Mouse (Mus musculus) limb, embryonic 10.5 days (tissue): ENCODE results near the gene Gpx2. TPM values are rescaled to one million over a fixed set of nuclear protein-coding genes. Genes with fewer than 3 reads are reported as not detected.

Experiments
- DNase-seq: peaks from one replicate; pipeline ENCODE4 v3.0.0-alpha.2; 2017; ENCODE audit warnings: low spot score
- H3K27ac ChIP-seq: fragments of 300-500 bp; sonication (generic); 2 replicates; pipeline ENCODE4 v1.5.1; 2016; ENCODE audit warnings: mild to moderate bottlenecking
- H3K27me3 ChIP-seq: fragments of 300-500 bp; sonication (generic); 2 replicates; pipeline ENCODE4 v1.6.1; 2016; ENCODE audit warnings: low read depth, mild to moderate bottlenecking; ENCODE audit not compliant: poor library complexity, severe bottlenecking
- H3K36me3 ChIP-seq: fragments of 300-500 bp; sonication (generic); 2 replicates; pipeline ENCODE4 v1.6.1; 2016; ENCODE audit warnings: mild to moderate bottlenecking, moderate library complexity
- H3K4me1 ChIP-seq: fragments of 300-500 bp; sonication (generic); 2 replicates; pipeline ENCODE4 v1.6.1; 2016
- H3K4me3 ChIP-seq: fragments of 300-500 bp; sonication (generic); 2 replicates; pipeline ENCODE4 v1.5.1; 2016; ENCODE audit warnings: mild to moderate bottlenecking, moderate library complexity
- H3K9me3 ChIP-seq: fragments of 300-500 bp; sonication (generic); replicated peaks from 2 replicates; pipeline ENCODE4 v1.6.1; 2016; ENCODE audit warnings: mild to moderate bottlenecking
- WGBS: fragments of 180-500 bp; shearing (Covaris S2); methylation state at CpG from one replicate; pipeline ENCODE4 v1.1.7; 2016; 5-methylcytosine and 5-hydroxymethylcytosine counted together
- polyA plus RNA-seq: library from polyadenylated mRNA; unstranded; fragments of >200 nt; fragmentation: Nextera tagmentation; extraction: Ambion mirVana; gene quantifications from 2 replicates; pipeline ENCODE4 v1.2.1, GENCODE M21; 2016

Gene Gpx2
- polyA plus RNA-seq, 1 experiment from 2014 or later = 6.4 TPM

GRCm38 (mm10) chr12:76818908-76819307 lies 23.6 kb upstream of the Gpx2 start:
- Histone ChIP-seq H3K4me3 (no peak overlapping the region), H3K36me3 (no peaks in the 10 kb centered on the region), H3K27ac (no peak overlapping the region), H3K4me1 (peaks cover 26% of the 10 kb centered on the region), H3K9me3 (no peaks in the 10 kb centered on the region), H3K27me3 (peaks cover 50% of the 10 kb centered on the region)
- 82% methylated on average over 9 of the region's 9 CpGs for WGBS
- DNase-seq = no peak

DNA sequence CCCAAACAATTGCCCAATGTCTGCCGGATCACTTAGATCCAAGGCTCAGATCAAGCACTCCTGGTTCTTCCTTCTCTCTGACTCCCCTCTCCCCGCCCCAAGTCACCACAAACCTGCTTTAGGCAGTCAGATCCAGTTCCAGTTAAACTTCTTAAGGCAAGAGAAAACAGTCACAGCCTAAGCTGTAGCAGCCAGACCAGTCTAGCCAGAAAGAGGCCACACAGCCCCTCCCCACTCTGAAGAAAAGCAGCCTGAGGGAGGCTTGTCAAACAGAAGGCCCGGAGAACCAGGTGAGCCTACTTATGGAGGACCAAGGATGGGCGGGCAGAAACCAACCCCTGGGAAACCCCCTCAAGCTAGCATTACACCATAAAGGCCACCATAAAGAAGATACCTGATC lies 22.8 kb upstream of the Gpx2 start:
- Histone ChIP-seq H3K27me3 (peaks cover 42% of the 10 kb centered on the region), H3K36me3 (no peaks in the 10 kb centered on the region), H3K27ac (0 out of 2 replicates have a peak overlapping the region, but pooled peaks have one; percentile 6), H3K4me1 (peaks cover 22% of the 10 kb centered on the region), H3K9me3 (no peaks in the 10 kb centered on the region), H3K4me3 (no peak overlapping the region)
- no peak for DNase-seq
- WGBS = 75% methylated on average over 4 of the region's 4 CpGs

GRCm38 (mm10) chr12:76817176-76817575 lies 21.8 kb upstream of the Gpx2 start:
- WGBS = 41% methylated on average over 4 of the region's 4 CpGs

GRCm38 (mm10) chr12:76816720-76817119 lies 21.4 kb upstream of the Gpx2 start:
- H3K36me3 ChIP-seq = no peaks in the 10 kb centered on the region
- H3K4me3 ChIP-seq = no peak overlapping the region
- 34% methylated on average over 4 of the region's 4 CpGs for WGBS
- DNase-seq = no peak
- peaks cover 14% of the 10 kb centered on the region for H3K4me1 ChIP-seq
- H3K27ac ChIP-seq = no peak overlapping the region
- peaks cover 29% of the 10 kb centered on the region for H3K27me3 ChIP-seq
- no peaks in the 10 kb centered on the region for H3K9me3 ChIP-seq

More at GRCm38 (mm10) chr12:76817176-76817575, 21.8 kb upstream of the Gpx2 start:
- Histone ChIP-seq H3K27me3 (peaks cover 33% of the 10 kb centered on the region), H3K4me1 (peaks cover 18% of the 10 kb centered on the region), H3K27ac (no peak overlapping the region), H3K4me3 (no peak overlapping the region), H3K9me3 (no peaks in the 10 kb centered on the region), H3K36me3 (no peaks in the 10 kb centered on the region)
- DNase-seq = no peak

DNA sequence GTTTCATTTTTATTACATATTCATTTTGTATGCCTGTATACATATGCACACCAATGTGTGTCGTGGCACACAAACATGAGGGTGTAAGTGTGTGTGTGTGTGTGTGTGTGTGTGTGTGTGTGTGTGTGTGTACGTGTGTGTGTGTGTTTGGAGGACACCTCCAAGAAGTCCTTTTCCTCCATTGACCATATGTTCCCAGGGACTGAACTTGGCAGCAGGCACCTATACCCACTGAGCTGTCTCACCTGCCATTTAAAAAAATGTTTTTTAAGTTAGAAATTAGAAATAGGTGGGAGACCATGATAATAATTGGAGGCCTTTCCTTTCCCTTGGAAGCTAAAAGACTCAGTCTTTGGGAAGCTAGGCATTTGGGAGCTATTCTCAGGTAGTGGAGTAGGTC lies 18.8 kb upstream of the Gpx2 start:
- peaks cover 3% of the 10 kb centered on the region; the same call in 1 of the 2 replicates for H3K27me3 ChIP-seq
- no peak overlapping the region for H3K4me3 ChIP-seq
- H3K4me1 ChIP-seq = peaks cover 4% of the 10 kb centered on the region; the same call in 1 of the 2 replicates
- H3K36me3 ChIP-seq = no peaks in the 10 kb centered on the region
- no peaks in the 10 kb centered on the region for H3K9me3 ChIP-seq
- DNase-seq = no peak
- WGBS = 80% methylated on average over 2 of the region's 2 CpGs
- H3K27ac ChIP-seq = no peak overlapping the region

DNA sequence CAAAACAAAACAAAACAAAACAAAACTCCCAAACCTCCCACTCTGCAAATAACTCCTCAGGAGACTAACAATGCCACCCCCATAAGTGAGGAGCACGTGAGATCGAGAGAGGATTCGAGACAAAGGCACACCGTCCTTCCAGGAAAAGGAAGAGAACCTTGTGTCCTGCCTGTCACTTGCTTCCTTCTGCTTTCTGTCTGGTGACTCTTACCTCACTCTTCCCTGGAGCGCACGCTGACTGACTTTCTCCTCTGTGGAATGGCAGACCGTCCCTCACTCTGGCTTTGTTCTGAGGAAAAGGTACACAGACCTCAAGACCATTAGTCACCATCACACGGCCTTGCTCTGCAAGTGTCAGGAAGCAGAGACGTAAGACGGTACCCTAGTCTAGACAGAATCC lies 18.2 kb upstream of the Gpx2 start:
- no peak for DNase-seq
- Histone ChIP-seq H3K4me3 (no peak overlapping the region), H3K27me3 (no peaks in the 10 kb centered on the region), H3K4me1 (peaks cover 4% of the 10 kb centered on the region; the same call in 1 of the 2 replicates), H3K27ac (no peak overlapping the region), H3K36me3 (no peaks in the 10 kb centered on the region), H3K9me3 (no peaks in the 10 kb centered on the region)
- WGBS = 68% methylated on average over 10 of the region's 10 CpGs

- 86% methylated on average over 4 of the region's 4 CpGs for WGBS
- Histone ChIP-seq H3K4me3 (no peak overlapping the region), H3K27ac (no peak overlapping the region), H3K27me3 (no peaks in the 10 kb centered on the region), H3K36me3 (no peaks in the 10 kb centered on the region), H3K4me1 (peaks cover 1% of the 10 kb centered on the region; the same call in 1 of the 2 replicates), H3K9me3 (no peaks in the 10 kb centered on the region)
- DNase-seq = no peak
These were observed 15.7 kb upstream of the Gpx2 start for GRCm38 (mm10) chr12:76811006-76811405.

GRCm38 (mm10) chr12:76810491-76810890 lies 15.1 kb upstream of the Gpx2 start:
- 92% methylated on average over 5 of the region's 5 CpGs for WGBS
- H3K36me3 ChIP-seq = no peaks in the 10 kb centered on the region
- DNase-seq = no peak
- H3K27me3 ChIP-seq = no peaks in the 10 kb centered on the region
- no peaks in the 10 kb centered on the region for H3K4me1 ChIP-seq
- H3K27ac ChIP-seq = no peak overlapping the region
- H3K4me3 ChIP-seq = no peak overlapping the region
- H3K9me3 ChIP-seq = no peaks in the 10 kb centered on the region

DNA sequence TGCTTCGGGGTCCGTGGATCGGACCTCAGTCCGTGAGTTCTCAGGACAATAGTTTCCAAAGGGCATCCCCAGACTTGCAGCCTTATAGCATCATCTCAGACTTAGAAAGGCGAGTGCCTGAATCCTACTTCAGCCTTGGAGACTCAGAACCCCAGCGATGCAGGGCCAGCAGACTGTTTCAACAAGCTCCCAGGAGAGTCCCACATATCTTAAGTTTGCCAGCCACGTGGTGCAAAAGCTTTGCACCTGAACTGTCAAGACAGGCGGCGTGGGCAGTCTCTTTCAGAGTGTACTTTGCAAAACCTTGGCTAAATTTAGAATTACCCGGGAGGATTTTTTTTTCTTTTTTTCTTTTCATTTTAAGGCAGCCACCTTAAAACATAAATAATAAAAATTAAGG lies 12.4 kb upstream of the Gpx2 start:
- H3K27ac ChIP-seq = no peak overlapping the region
- H3K36me3 ChIP-seq = no peaks in the 10 kb centered on the region
- 87% methylated on average over 10 of the region's 10 CpGs for WGBS
- no peak overlapping the region for H3K4me3 ChIP-seq
- no peak for DNase-seq
- H3K27me3 ChIP-seq = no peaks in the 10 kb centered on the region
- H3K9me3 ChIP-seq = no peaks in the 10 kb centered on the region
- H3K4me1 ChIP-seq = no peaks in the 10 kb centered on the region

- no peak for DNase-seq
- H3K4me3 ChIP-seq = no peak overlapping the region
- 0 out of 2 replicates have a peak, but pooled peaks cover under 1% of the 10 kb centered on the region for H3K4me1 ChIP-seq
- H3K27me3 ChIP-seq = no peaks in the 10 kb centered on the region
- no peaks in the 10 kb centered on the region for H3K36me3 ChIP-seq
- no peaks in the 10 kb centered on the region for H3K9me3 ChIP-seq
- WGBS = 91% methylated on average over 10 of the region's 10 CpGs
- H3K27ac ChIP-seq = no peak overlapping the region
These were observed 9.9 kb upstream of the Gpx2 start for GRCm38 (mm10) chr12:76805056-76805811.

DNA sequence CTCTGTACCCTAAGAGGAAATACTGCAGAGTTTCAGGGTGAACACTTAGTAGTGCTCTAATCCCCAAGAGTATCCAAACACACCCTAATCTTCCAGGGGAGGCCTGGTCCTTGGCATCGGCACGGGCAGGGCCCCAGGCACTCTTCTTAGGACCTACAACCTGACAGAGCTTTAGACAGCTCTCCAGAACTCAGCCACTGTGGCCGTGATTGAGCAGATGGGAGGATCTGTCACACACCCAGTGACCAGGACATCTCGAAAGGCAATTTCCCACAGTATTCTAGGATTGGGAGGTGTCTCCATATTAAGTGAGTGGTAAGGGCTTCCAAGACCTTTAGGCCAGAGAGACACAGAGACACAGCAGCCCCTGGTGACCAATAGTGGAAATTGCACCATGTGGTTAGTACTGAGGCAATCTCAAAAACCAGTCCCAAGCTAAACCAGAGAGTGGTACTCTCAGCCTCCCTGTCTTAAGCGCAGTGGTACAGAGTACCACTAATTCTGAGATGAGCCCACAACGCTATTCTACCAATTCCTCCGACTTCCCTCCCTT lies 8.4 kb upstream of the Gpx2 start:
- Histone ChIP-seq H3K9me3 (no peaks in the 10 kb centered on the region), H3K4me3 (no peak overlapping the region), H3K27me3 (no peaks in the 10 kb centered on the region), H3K36me3 (no peaks in the 10 kb centered on the region), H3K4me1 (0 out of 2 replicates have a peak, but pooled peaks cover 7% of the 10 kb centered on the region), H3K27ac (no peak overlapping the region)
- 57% methylated on average over 7 of the region's 7 CpGs for WGBS
- DNase-seq = no peak

- Histone ChIP-seq H3K27ac (no peak overlapping the region), H3K27me3 (no peaks in the 10 kb centered on the region), H3K4me3 (no peak overlapping the region), H3K36me3 (no peaks in the 10 kb centered on the region), H3K9me3 (no peaks in the 10 kb centered on the region), H3K4me1 (0 out of 2 replicates have a peak, but pooled peaks cover 7% of the 10 kb centered on the region)
- no peak for DNase-seq
- WGBS = 95% methylated on average over 10 of the region's 10 CpGs
These were observed 7.7 kb upstream of the Gpx2 start for GRCm38 (mm10) chr12:76803028-76803427.

GRCm38 (mm10) chr12:76798008-76798720 lies 2.8 kb upstream of the Gpx2 start:
- 84% methylated on average over 5 of the region's 5 CpGs for WGBS

More at GRCm38 (mm10) chr12:76798008-76798720, 2.8 kb upstream of the Gpx2 start:
- H3K27ac ChIP-seq = no peak overlapping the region
- no peak for DNase-seq
- no peaks in the 10 kb centered on the region for H3K36me3 ChIP-seq
- H3K4me1 ChIP-seq = 0 out of 2 replicates have a peak, but pooled peaks cover 7% of the 10 kb centered on the region
- no peak overlapping the region for H3K4me3 ChIP-seq
- no peaks in the 10 kb centered on the region for H3K9me3 ChIP-seq
- H3K27me3 ChIP-seq = no peaks in the 10 kb centered on the region
